Mouse (Mus musculus): ENCODE measurements at regions not wholly inside any gene's neighbourhood (a gene's known extent, or its start where the extent isn't known, plus 50 kb on each side); places are given as distances from the start of the nearest gene placed in this dataset.
A peak's percentile ranks its signal among the peaks of the same experiment; 100 is the strongest.
"Not testable (repeated sequence)": the region's sequence is repeated elsewhere in the genome, so short reads cannot be mapped to it uniquely, and the experiment has no call there.

- Histone ChIP-seq H3K9me3 (ENCODE audit: control insufficient read depth) (no peaks in the 10 kb centered on the region), H3K27me3 (replicated peaks; ENCODE audit: control insufficient read depth, insufficient read depth, low read length) (no peaks in the 10 kb centered on the region), H3K27ac (ENCODE audit: low read depth, low read length) (no peak overlapping the region), H3K4me3 (ENCODE audit: low read depth, low read length) (no peak overlapping the region), H3K9ac (ENCODE audit: low read depth, low read length) (no peak overlapping the region), H3K4me1 (replicated peaks; ENCODE audit: control insufficient read depth, insufficient read depth, low read length) (no peaks in the 10 kb centered on the region), H3K4me2 (replicated peaks; ENCODE audit: low read depth) (no peak overlapping the region), H3K36me3 (ENCODE audit: control insufficient read depth, insufficient read depth) (no peaks in the 10 kb centered on the region)
- TF ChIP-seq CTCF (IDR thresholded peaks at IDR 0.05; ENCODE audit: low read depth): no peak
- no peak for ATAC-seq
- WGBS: 94% methylated on average over 10 of the region's 10 CpGs
Observed at GRCm38 (mm10) chr4:29337245-29337644, 524.3 kb downstream of the Epha7 start.

GRCm38 (mm10) chr4:29362191-29362590 is 549.3 kb downstream of the Epha7 start:
- Histone ChIP-seq H3K27ac (ENCODE audit: low read depth, low read length) (no peak overlapping the region), H3K4me2 (replicated peaks; ENCODE audit: low read depth) (no peak overlapping the region), H3K27me3 (replicated peaks; ENCODE audit: control insufficient read depth, insufficient read depth, low read length) (no peaks in the 10 kb centered on the region), H3K4me3 (ENCODE audit: low read depth, low read length) (no peak overlapping the region), H3K9me3 (ENCODE audit: control insufficient read depth) (no peaks in the 10 kb centered on the region), H3K36me3 (ENCODE audit: control insufficient read depth, insufficient read depth) (no peaks in the 10 kb centered on the region), H3K9ac (ENCODE audit: low read depth, low read length) (no peak overlapping the region), H3K4me1 (replicated peaks; ENCODE audit: control insufficient read depth, insufficient read depth, low read length) (no peaks in the 10 kb centered on the region)
- ATAC-seq: no peak
- WGBS: 81% methylated on average over 1 of the region's 1 CpGs
- TF ChIP-seq CTCF (IDR thresholded peaks at IDR 0.05; ENCODE audit: low read depth): no peak

GRCm38 (mm10) chr4:29389282-29389681 is 576.4 kb downstream of the Epha7 start:
- Histone ChIP-seq H3K36me3 (ENCODE audit: control insufficient read depth, insufficient read depth) (no peaks in the 10 kb centered on the region), H3K27me3 (replicated peaks; ENCODE audit: control insufficient read depth, insufficient read depth, low read length) (no peaks in the 10 kb centered on the region), H3K4me1 (replicated peaks; ENCODE audit: control insufficient read depth, insufficient read depth, low read length) (no peaks in the 10 kb centered on the region), H3K4me2 (replicated peaks; ENCODE audit: low read depth) (no peak overlapping the region), H3K9ac (ENCODE audit: low read depth, low read length) (no peak overlapping the region), H3K9me3 (ENCODE audit: control insufficient read depth) (no peaks in the 10 kb centered on the region), H3K4me3 (ENCODE audit: low read depth, low read length) (no peak overlapping the region), H3K27ac (ENCODE audit: low read depth, low read length) (no peak overlapping the region)
- ATAC-seq: peak; percentile 51; the same call in 1 of the 2 replicates
- no peak for TF ChIP-seq CTCF (IDR thresholded peaks at IDR 0.05; ENCODE audit: low read depth)
- 89% methylated on average over 1 of the region's 1 CpGs for WGBS

GRCm38 (mm10) chr4:29390333-29390732 is 577.4 kb downstream of the Epha7 start:
- no peak for ATAC-seq
- TF ChIP-seq CTCF (IDR thresholded peaks at IDR 0.05; ENCODE audit: low read depth): no peak
- Histone ChIP-seq H3K4me3 (ENCODE audit: low read depth, low read length) (no peak overlapping the region), H3K36me3 (ENCODE audit: control insufficient read depth, insufficient read depth) (no peaks in the 10 kb centered on the region), H3K4me1 (replicated peaks; ENCODE audit: control insufficient read depth, insufficient read depth, low read length) (no peaks in the 10 kb centered on the region), H3K27me3 (replicated peaks; ENCODE audit: control insufficient read depth, insufficient read depth, low read length) (no peaks in the 10 kb centered on the region), H3K9ac (ENCODE audit: low read depth, low read length) (no peak overlapping the region), H3K4me2 (replicated peaks; ENCODE audit: low read depth) (no peak overlapping the region), H3K9me3 (ENCODE audit: control insufficient read depth) (no peaks in the 10 kb centered on the region), H3K27ac (ENCODE audit: low read depth, low read length) (no peak overlapping the region)
- WGBS: 68% methylated on average over 2 of the region's 2 CpGs

GRCm38 (mm10) chr4:29402143-29402542 is 589.2 kb downstream of the Epha7 start:
- H3K36me3 ChIP-seq (ENCODE audit: control insufficient read depth, insufficient read depth): no peaks in the 10 kb centered on the region
- H3K9ac ChIP-seq (ENCODE audit: low read depth, low read length): no peak overlapping the region
- no peak for ATAC-seq
- H3K4me3 ChIP-seq (ENCODE audit: low read depth, low read length): no peak overlapping the region
- WGBS: 89% methylated on average over 3 of the region's 3 CpGs
- no peak overlapping the region for H3K4me2 ChIP-seq (replicated peaks; ENCODE audit: low read depth)
- no peaks in the 10 kb centered on the region for H3K9me3 ChIP-seq (ENCODE audit: control insufficient read depth)
- H3K4me1 ChIP-seq (replicated peaks; ENCODE audit: control insufficient read depth, insufficient read depth, low read length): no peaks in the 10 kb centered on the region
- H3K27ac ChIP-seq (ENCODE audit: low read depth, low read length): no peak overlapping the region
- TF ChIP-seq CTCF (IDR thresholded peaks at IDR 0.05; ENCODE audit: low read depth): no peak
- no peaks in the 10 kb centered on the region for H3K27me3 ChIP-seq (replicated peaks; ENCODE audit: control insufficient read depth, insufficient read depth, low read length)

GRCm38 (mm10) chr4:29414616-29415015 is 601.7 kb downstream of the Epha7 start:
- ATAC-seq: no peak
- H3K36me3 ChIP-seq (ENCODE audit: control insufficient read depth, insufficient read depth): no peaks in the 10 kb centered on the region
- no peak overlapping the region for H3K4me3 ChIP-seq (ENCODE audit: low read depth, low read length)
- no peak overlapping the region for H3K9ac ChIP-seq (ENCODE audit: low read depth, low read length)
- no peak for TF ChIP-seq CTCF (IDR thresholded peaks at IDR 0.05; ENCODE audit: low read depth)
- H3K4me1 ChIP-seq (replicated peaks; ENCODE audit: control insufficient read depth, insufficient read depth, low read length): no peaks in the 10 kb centered on the region
- H3K9me3 ChIP-seq (ENCODE audit: control insufficient read depth): no peaks in the 10 kb centered on the region
- H3K4me2 ChIP-seq (replicated peaks; ENCODE audit: low read depth): no peak overlapping the region
- no peak overlapping the region for H3K27ac ChIP-seq (ENCODE audit: low read depth, low read length)
- WGBS: 93% methylated on average over 8 of the region's 8 CpGs
- no peaks in the 10 kb centered on the region for H3K27me3 ChIP-seq (replicated peaks; ENCODE audit: control insufficient read depth, insufficient read depth, low read length)

GRCm38 (mm10) chr4:29420198-29420792 is 607.4 kb downstream of the Epha7 start:
- Histone ChIP-seq H3K4me2 (replicated peaks; ENCODE audit: low read depth) (no peak overlapping the region), H3K4me1 (replicated peaks; ENCODE audit: control insufficient read depth, insufficient read depth, low read length) (no peaks in the 10 kb centered on the region), H3K9me3 (ENCODE audit: control insufficient read depth) (no peaks in the 10 kb centered on the region), H3K27ac (ENCODE audit: low read depth, low read length) (no peak overlapping the region), H3K4me3 (ENCODE audit: low read depth, low read length) (no peak overlapping the region), H3K27me3 (replicated peaks; ENCODE audit: control insufficient read depth, insufficient read depth, low read length) (no peaks in the 10 kb centered on the region), H3K9ac (ENCODE audit: low read depth, low read length) (no peak overlapping the region), H3K36me3 (ENCODE audit: control insufficient read depth, insufficient read depth) (no peaks in the 10 kb centered on the region)
- peak; percentile 77 for ATAC-seq
- no peak for TF ChIP-seq CTCF (IDR thresholded peaks at IDR 0.05; ENCODE audit: low read depth)
- WGBS: 45% methylated on average over 2 of the region's 2 CpGs

- 72% methylated on average over 4 of the region's 4 CpGs for WGBS
Observed at GRCm38 (mm10) chr4:29431493-29431892, 618.6 kb downstream of the Epha7 start.

More at GRCm38 (mm10) chr4:29431493-29431892, 618.6 kb downstream of the Epha7 start:
- not testable (repeated sequence) for H3K27me3 ChIP-seq (replicated peaks; ENCODE audit: control insufficient read depth, insufficient read depth, low read length); H3K4me1 ChIP-seq (replicated peaks; ENCODE audit: control insufficient read depth, insufficient read depth, low read length); H3K9ac ChIP-seq (ENCODE audit: low read depth, low read length); ATAC-seq; H3K4me3 ChIP-seq (ENCODE audit: low read depth, low read length); H3K4me2 ChIP-seq (replicated peaks; ENCODE audit: low read depth); H3K27ac ChIP-seq (ENCODE audit: low read depth, low read length); H3K36me3 ChIP-seq (ENCODE audit: control insufficient read depth, insufficient read depth); H3K9me3 ChIP-seq (ENCODE audit: control insufficient read depth)
